Mouse (Mus musculus) brain, embryonic 14.5 days (tissue): ENCODE measurements around the gene Myct1. TPM values are rescaled to one million over a fixed set of nuclear protein-coding genes. Genes with fewer than 3 reads are reported as not detected.

ENCODE experiments used
- DNase-seq: peaks from one replicate; pipeline ENCODE4 v3.0.0-alpha.2; 2011; ENCODE audit warnings: low read depth
- CTCF ChIP-seq: fragments of 200-500 bp; IDR thresholded peaks from 2 replicates; pipeline ENCODE4 v1.5.1; 2012; ENCODE audit warnings: inconsistent platforms, mild to moderate bottlenecking, moderate library complexity, borderline replicate concordance; ENCODE audit not compliant: insufficient read depth, insufficient read length; ENCODE audit errors: extremely low read depth
- POLR2A ChIP-seq: fragments of 200-500 bp; IDR thresholded peaks from 2 replicates; pipeline ENCODE4 v1.6.1; 2012; ENCODE audit warnings: mild to moderate bottlenecking, inconsistent platforms, borderline replicate concordance; ENCODE audit not compliant: poor library complexity, insufficient read depth, insufficient read length, severe bottlenecking; ENCODE audit errors: extremely low read depth
- polyA plus RNA-seq: library from polyadenylated mRNA; depleted of rRNA; stranded (reverse); fragments of >200 nt; gene quantifications from 2 replicates; pipeline ENCODE4 v1.2.3, GENCODE M21; 2012

Myct1 gene
- polyA plus RNA-seq, 1 experiment: 1.1 TPM

- no peak for TF ChIP-seq CTCF
- TF ChIP-seq POLR2A: no peak
- no peak for DNase-seq
These were observed 23.5 kb upstream of the Myct1 start for GRCm38 (mm10) chr10:5570059-5570458.

GRCm38 (mm10) chr10:5571332-5571731 is 22.2 kb upstream of the Myct1 start:
- TF ChIP-seq POLR2A (no peak), CTCF (no peak)

GRCm38 (mm10) chr10:5573328-5573727 is 20.2 kb upstream of the Myct1 start:
- TF ChIP-seq POLR2A: no peak
- TF ChIP-seq CTCF: no peak; the same call in 1 of the 2 replicates
- no peak for DNase-seq

More at GRCm38 (mm10) chr10:5571332-5571731, 22.2 kb upstream of the Myct1 start:
- no peak for DNase-seq

GRCm38 (mm10) chr10:5591061-5591460 is 2.5 kb upstream of the Myct1 start:
- DNase-seq: no peak
- TF ChIP-seq POLR2A: no peak
- TF ChIP-seq CTCF: no peak

- no peak for DNase-seq
- TF ChIP-seq CTCF (no peak), POLR2A (no peak)
These were observed 1.6 kb upstream of the Myct1 start for GRCm38 (mm10) chr10:5591996-5592395.

GRCm38 (mm10) chr10:5594457-5594856 is 882 bp downstream of the Myct1 start:
- DNase-seq: no peak
- no peak for TF ChIP-seq POLR2A
- TF ChIP-seq CTCF: no peak

- TF ChIP-seq CTCF (no peak), POLR2A (no peak)
These were observed 3.0 kb downstream of the Myct1 start for GRCm38 (mm10) chr10:5596559-5596958.

GRCm38 (mm10) chr10:5600123-5600522 is 6.5 kb downstream of the Myct1 start:
- peak; percentile 48 for TF ChIP-seq CTCF
- no peak for TF ChIP-seq POLR2A

More at GRCm38 (mm10) chr10:5596559-5596958, 3.0 kb downstream of the Myct1 start:
- DNase-seq: no peak

GRCm38 (mm10) chr10:5603512-5603911 is 9.9 kb downstream of the Myct1 start:
- peak; percentile 6 for DNase-seq
- TF ChIP-seq CTCF (no peak), POLR2A (no peak)

More at GRCm38 (mm10) chr10:5600123-5600522, 6.5 kb downstream of the Myct1 start:
- peak; percentile 84 for DNase-seq

- DNase-seq: no peak
- TF ChIP-seq CTCF: no peak
- no peak for TF ChIP-seq POLR2A
These were observed 10.8 kb downstream of the Myct1 start for GRCm38 (mm10) chr10:5604371-5604770.

GRCm38 (mm10) chr10:5608874-5609273 is 15.3 kb downstream of the Myct1 start:
- DNase-seq: no peak
- TF ChIP-seq POLR2A (no peak), CTCF (no peak)

GRCm38 (mm10) chr10:5615186-5616040 is 21.8 kb downstream of the Myct1 start:
- peak; percentile 69 for DNase-seq
- TF ChIP-seq CTCF (no peak), POLR2A (no peak)

- TF ChIP-seq CTCF: no peak
- TF ChIP-seq POLR2A: no peak
- DNase-seq: peak; percentile 20
These were observed 32.7 kb downstream of the Myct1 start for GRCm38 (mm10) chr10:5626268-5626667.
